Mouse (Mus musculus): ENCODE measurements around the gene Fam208a. TPM values are rescaled to one million over a fixed set of nuclear protein-coding genes. Genes with fewer than 3 reads are reported as not detected.

Fam208a gene
- polyA plus RNA-seq, 1 experiment, result 43.3 TPM

GRCm38 (mm10) chr14:27507894-27508643, 79.4 kb downstream of the Fam208a start, which contains the start of gene Ccdc66:
Gene Ccdc66 (minus strand): TSS chr14:27508460.
- H3K4me3 ChIP-seq (ENCODE audit: low read depth, low read length), result peak within 1 kb of the TSS; percentile 92

GRCm38 (mm10) chr14:27508644-27509301, 80.1 kb downstream of the Fam208a start:
- TF ChIP-seq EP300 (IDR thresholded peaks at IDR 0.05; ENCODE audit: insufficient read depth, low read depth, low read length), result no peak
- no peak for TF ChIP-seq CTCF (IDR thresholded peaks at IDR 0.05; ENCODE audit: low read depth, low read length)
- TF ChIP-seq POLR2A (IDR thresholded peaks at IDR 0.05; ENCODE audit: insufficient read depth, low read length), result no peak
- Histone ChIP-seq H3K27ac (ENCODE audit: insufficient read depth, low read length) (peak overlapping the region; percentile 75), H3K4me1 (ENCODE audit: control insufficient read depth, insufficient read depth, low read length) (peaks cover 2% of the 10 kb centered on the region)

More at GRCm38 (mm10) chr14:27507894-27508643, 79.4 kb downstream of the Fam208a start, which contains the start of gene Ccdc66:
- no peaks in the 10 kb centered on the region for H3K27me3 ChIP-seq (ENCODE audit: control insufficient read depth, insufficient read depth, low read length, poor library complexity, severe bottlenecking)
- H3K27ac ChIP-seq (ENCODE audit: insufficient read depth, low read length), result peak within 1 kb of the TSS; percentile 75
- H3K9me3 ChIP-seq (replicated peaks; ENCODE audit: control insufficient read depth, insufficient read depth, low read length, poor library complexity, severe bottlenecking), result no peaks in the 10 kb centered on the region
- peaks cover 2% of the 10 kb centered on the region for H3K4me1 ChIP-seq (ENCODE audit: control insufficient read depth, insufficient read depth, low read length)
- H3K9ac ChIP-seq (ENCODE audit: low read depth, poor library complexity, severe bottlenecking), result peak within 1 kb of the TSS; percentile 89
- TF ChIP-seq EP300 (IDR thresholded peaks at IDR 0.05; ENCODE audit: insufficient read depth, low read depth, low read length) (no peak), POLR2A (IDR thresholded peaks at IDR 0.05; ENCODE audit: insufficient read depth, low read length) (no peak), CTCF (IDR thresholded peaks at IDR 0.05; ENCODE audit: low read depth, low read length) (no peak)
- no peaks in the 10 kb centered on the region for H3K36me3 ChIP-seq (ENCODE audit: control insufficient read depth, insufficient read depth, low read length, poor library complexity, severe bottlenecking)

GRCm38 (mm10) chr14:27524541-27524940, 95.9 kb downstream of the Fam208a start:
- Histone ChIP-seq H3K27ac (ENCODE audit: insufficient read depth, low read length) (no peak overlapping the region), H3K4me3 (ENCODE audit: low read depth, low read length) (no peak overlapping the region), H3K27me3 (ENCODE audit: control insufficient read depth, insufficient read depth, low read length, poor library complexity, severe bottlenecking) (no peaks in the 10 kb centered on the region), H3K36me3 (ENCODE audit: control insufficient read depth, insufficient read depth, low read length, poor library complexity, severe bottlenecking) (no peaks in the 10 kb centered on the region), H3K9ac (ENCODE audit: low read depth, poor library complexity, severe bottlenecking) (no peak overlapping the region), H3K4me1 (ENCODE audit: control insufficient read depth, insufficient read depth, low read length) (no peaks in the 10 kb centered on the region), H3K9me3 (replicated peaks; ENCODE audit: control insufficient read depth, insufficient read depth, low read length, poor library complexity, severe bottlenecking) (peaks cover 36% of the 10 kb centered on the region)
- TF ChIP-seq CTCF (IDR thresholded peaks at IDR 0.05; ENCODE audit: low read depth, low read length), result no peak
- no peak for TF ChIP-seq EP300 (IDR thresholded peaks at IDR 0.05; ENCODE audit: insufficient read depth, low read depth, low read length)
- no peak for TF ChIP-seq POLR2A (IDR thresholded peaks at IDR 0.05; ENCODE audit: insufficient read depth, low read length)

More at GRCm38 (mm10) chr14:27508644-27509301, 80.1 kb downstream of the Fam208a start:
- peak overlapping the region; percentile 89 for H3K9ac ChIP-seq (ENCODE audit: low read depth, poor library complexity, severe bottlenecking)
- no peaks in the 10 kb centered on the region for H3K27me3 ChIP-seq (ENCODE audit: control insufficient read depth, insufficient read depth, low read length, poor library complexity, severe bottlenecking)
- no peaks in the 10 kb centered on the region for H3K9me3 ChIP-seq (replicated peaks; ENCODE audit: control insufficient read depth, insufficient read depth, low read length, poor library complexity, severe bottlenecking)
- H3K4me3 ChIP-seq (ENCODE audit: low read depth, low read length), result peak overlapping the region; percentile 92
- no peaks in the 10 kb centered on the region for H3K36me3 ChIP-seq (ENCODE audit: control insufficient read depth, insufficient read depth, low read length, poor library complexity, severe bottlenecking)

Other genes with a start within 250 kb of the Fam208a start
- 22.1 and 27.1 TPM in 2 replicates for gene Ccdc66, start 79.6 kb downstream of the Fam208a start, polyA plus RNA-seq (2011; ENCODE audit: insufficient read depth, insufficient read length, low read depth, missing spikeins)
- gene Erc2, start 193.6 kb downstream of the Fam208a start, polyA plus RNA-seq (2011; ENCODE audit: insufficient read depth, insufficient read length, low read depth, missing spikeins), result 9.0 and 10.0 TPM in 2 replicates